Mouse (Mus musculus) limb, embryonic 14.5 days (tissue): ENCODE measurements around the gene Tsfm. TPM values are rescaled to one million over a fixed set of nuclear protein-coding genes. Genes with fewer than 3 reads are reported as not detected.

ENCODE experiments used
- ATAC-seq: fragments of 200-750 bp; cut with Nextera tagmentation; 2 replicates; pipeline ENCODE4 v1.8.0; 2017; ENCODE audit warnings: low read depth, moderate number of reproducible peaks, moderate TSS enrichment; ENCODE audit not compliant: low FRiP score
- DNase-seq: peaks from one replicate; pipeline ENCODE4 v3.0.0-alpha.2; 2015; ENCODE audit warnings: low spot score
- H3K27ac ChIP-seq: fragments of 300-500 bp; sonication (generic); replicated peaks from 2 replicates; pipeline ENCODE4 v1.5.1; 2014; ENCODE audit warnings: low read depth, mild to moderate bottlenecking, low read length, moderate library complexity, mixed read lengths
- H3K27me3 ChIP-seq: fragments of 300-500 bp; sonication (generic); 2 replicates; pipeline ENCODE4 v1.6.1; 2014; ENCODE audit warnings: low read length, mixed read lengths; ENCODE audit not compliant: control insufficient read depth, insufficient read depth
- H3K36me3 ChIP-seq: fragments of 300-500 bp; sonication (generic); 2 replicates; pipeline ENCODE4 v1.6.1; 2014; ENCODE audit warnings: mild to moderate bottlenecking, low read length, moderate library complexity, mixed read lengths; ENCODE audit not compliant: control insufficient read depth, insufficient read depth
- H3K4me1 ChIP-seq: fragments of 300-500 bp; sonication (generic); 2 replicates; pipeline ENCODE4 v1.6.1; 2014; ENCODE audit warnings: antibody characterized with exemption, low read length, mixed read lengths; ENCODE audit not compliant: control insufficient read depth, insufficient read depth
- H3K4me2 ChIP-seq: fragments of 300-500 bp; sonication (generic); replicated peaks from 2 replicates; pipeline ENCODE4 v1.6.1; 2014; ENCODE audit warnings: low read depth, mild to moderate bottlenecking, low read length, moderate library complexity; ENCODE audit not compliant: severe bottlenecking
- H3K4me3 ChIP-seq: fragments of 300-500 bp; sonication (generic); replicated peaks from 2 replicates; pipeline ENCODE4 v1.5.1; 2014; ENCODE audit warnings: low read length
- H3K9ac ChIP-seq: fragments of 300-500 bp; sonication (generic); 2 replicates; pipeline ENCODE4 v1.6.1; 2014; ENCODE audit warnings: mild to moderate bottlenecking, low read depth, low read length, moderate library complexity; ENCODE audit not compliant: severe bottlenecking
- H3K9me3 ChIP-seq: fragments of 300-500 bp; sonication (generic); 2 replicates; pipeline ENCODE4 v1.6.1; 2016; ENCODE audit warnings: low read length; ENCODE audit not compliant: control insufficient read depth
- POLR2A ChIP-seq: fragments of 200-500 bp; IDR thresholded peaks from 2 replicates; pipeline ENCODE4 v1.8.0; 2012; ENCODE audit warnings: inconsistent platforms, mild to moderate bottlenecking, moderate library complexity, borderline replicate concordance; ENCODE audit not compliant: insufficient read depth, insufficient read length; ENCODE audit errors: extremely low read depth
- WGBS: fragments of 180-500 bp; shearing (Covaris S2); extraction: QIAGEN DNeasy Blood & Tissue Kit; methylation state at CpG from one replicate; pipeline ENCODE4 v1.1.7; 2014; 5-methylcytosine and 5-hydroxymethylcytosine counted together
- polyA plus RNA-seq, 2 experiments: library from polyadenylated mRNA; depleted of rRNA in 1 of 2; stranded (reverse) in 1 of 2; unstranded in 1 of 2; fragments of >200 nt; fragmentation: Nextera tagmentation in 1 of 2; extraction: Ambion mirVana in 1 of 2; gene quantifications; 2 replicates each; pipeline versions ENCODE4 v1.2.1 to v1.2.3; 2012 to 2014

Gene Tsfm
- polyA plus RNA-seq, 2 experiments: 55.8 to 65.2 TPM

DNA sequence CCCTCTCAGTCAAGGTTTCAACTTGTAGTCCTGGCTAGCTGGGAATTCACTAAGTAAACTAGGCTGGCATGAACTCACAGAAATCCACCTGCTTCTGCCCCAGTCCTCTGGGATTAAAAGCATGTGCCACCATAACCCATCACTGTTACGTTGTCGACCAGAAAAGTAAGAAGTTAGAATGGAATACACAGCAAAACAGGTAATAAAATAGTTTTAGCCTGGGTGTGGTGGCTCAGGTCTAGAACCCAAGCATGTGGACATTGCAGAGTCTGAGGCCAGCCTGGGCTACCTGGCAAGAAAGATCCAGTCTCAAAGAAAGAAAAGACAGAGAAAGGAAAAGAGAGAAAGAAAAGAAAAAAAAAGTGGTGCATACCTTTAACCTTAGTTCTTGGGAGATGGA, 30.9 kb upstream of the Tsfm start:
- peaks cover 11% of the 10 kb centered on the region; the same call in 1 of the 2 replicates for H3K27me3 ChIP-seq
- ATAC-seq (no peak), DNase-seq (no peak)
- no peak overlapping the region for H3K4me2 ChIP-seq
- no peak overlapping the region for H3K9ac ChIP-seq
- no peaks in the 10 kb centered on the region for H3K9me3 ChIP-seq
- H3K36me3 ChIP-seq: peaks cover 32% of the 10 kb centered on the region
- H3K4me1 ChIP-seq: peaks cover 11% of the 10 kb centered on the region; the same call in 1 of the 2 replicates
- WGBS: 78% methylated on average over 2 of the region's 2 CpGs
- no peak for TF ChIP-seq POLR2A
- H3K4me3 ChIP-seq: no peak overlapping the region
- H3K27ac ChIP-seq: no peak overlapping the region

DNA sequence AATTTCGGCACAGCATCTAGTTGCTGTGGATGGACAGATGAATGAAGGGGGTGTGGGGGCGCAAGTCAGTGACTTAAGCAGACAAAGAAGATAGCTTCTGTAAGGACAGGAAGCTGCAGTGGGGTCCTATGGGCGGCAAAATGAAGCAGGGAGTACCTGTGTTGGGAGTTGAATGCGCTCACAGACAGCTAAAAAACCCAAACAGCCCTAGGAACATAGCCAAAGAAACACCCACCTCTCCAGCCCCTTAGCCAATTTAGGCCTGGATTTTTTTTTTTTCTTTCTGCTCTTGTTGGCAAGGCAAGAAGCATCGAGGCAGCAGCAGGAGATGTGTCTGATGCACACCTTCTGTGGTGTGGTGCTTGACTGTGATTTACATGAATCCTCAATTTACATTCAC, 30.4 kb upstream of the Tsfm start:
- Histone ChIP-seq H3K27me3 (peaks cover 11% of the 10 kb centered on the region; the same call in 1 of the 2 replicates), H3K4me2 (no peak overlapping the region), H3K27ac (no peak overlapping the region), H3K4me3 (no peak overlapping the region), H3K9ac (no peak overlapping the region), H3K9me3 (no peaks in the 10 kb centered on the region), H3K4me1 (peaks cover 11% of the 10 kb centered on the region; the same call in 1 of the 2 replicates), H3K36me3 (peaks cover 32% of the 10 kb centered on the region)
- TF ChIP-seq POLR2A: no peak
- WGBS: 48% methylated on average over 5 of the region's 5 CpGs
- no peak for DNase-seq
- no peak for ATAC-seq

DNA sequence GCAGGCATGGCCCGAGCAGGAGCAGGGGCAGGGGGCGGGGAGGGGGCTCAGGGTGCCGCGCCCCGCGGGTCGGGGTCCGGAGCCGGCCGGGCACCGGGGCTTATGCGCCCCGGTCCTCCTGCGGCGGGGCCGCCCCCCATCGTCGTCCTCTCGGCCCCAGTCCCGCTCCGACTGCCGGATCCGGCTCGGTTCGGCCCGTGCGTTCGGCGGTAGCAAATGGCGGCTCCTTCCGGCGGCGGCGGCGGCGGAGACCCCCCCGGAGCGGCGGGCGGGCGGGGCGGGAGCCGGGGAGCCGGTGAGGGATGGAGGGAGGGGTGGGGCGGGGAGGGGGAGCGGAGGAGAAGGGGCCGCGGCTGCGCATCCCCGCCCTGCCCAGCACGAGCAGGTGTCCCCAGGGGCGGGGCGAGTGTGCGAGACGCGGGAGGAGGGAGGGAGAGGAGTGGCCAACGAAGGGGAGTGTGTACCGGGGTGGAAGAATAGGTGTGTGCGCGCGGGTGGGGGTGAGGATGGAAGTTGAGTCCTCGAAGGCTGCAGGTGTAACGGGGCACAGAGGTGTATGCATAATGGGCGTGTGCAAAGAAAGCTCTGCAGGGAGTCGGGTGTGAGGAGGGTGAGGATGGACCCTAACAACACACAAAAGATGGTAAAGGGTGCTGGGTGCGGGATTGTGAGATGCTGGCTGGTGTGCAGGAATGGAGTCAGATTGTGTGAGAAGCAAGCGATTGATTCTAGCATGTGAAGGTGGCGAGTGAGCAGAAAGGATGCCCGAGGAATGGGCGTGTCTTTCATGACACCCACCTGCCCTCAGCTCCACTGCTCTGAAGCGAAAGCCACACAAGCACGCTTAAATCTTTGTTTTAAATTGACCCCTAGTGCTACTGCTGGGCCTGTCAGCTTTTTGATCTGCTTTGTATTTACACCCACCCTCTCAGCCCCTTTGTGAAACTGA, 29.6 kb upstream of the Tsfm start, which contains the start of gene March9:
Gene March9, minus strand, starts transcription at position 217 of the 949 bp plus-strand sequence.
- Histone ChIP-seq H3K27me3 (peaks cover 11% of the 10 kb centered on the region; the same call in 1 of the 2 replicates), H3K9ac (peak within 1 kb of the TSS; percentile 79), H3K27ac (no peak within 1 kb of the TSS), H3K4me2 (peak within 1 kb of the TSS; percentile 94), H3K36me3 (peaks cover 28% of the 10 kb centered on the region), H3K4me3 (peak within 1 kb of the TSS; percentile 75), H3K9me3 (no peaks in the 10 kb centered on the region), H3K4me1 (peaks cover 11% of the 10 kb centered on the region; the same call in 1 of the 2 replicates)
- TF ChIP-seq POLR2A: no peak
- no peak for ATAC-seq
- 1% methylated on average over 33 of the region's 72 CpGs for WGBS
- peak; percentile 70 for DNase-seq

DNA sequence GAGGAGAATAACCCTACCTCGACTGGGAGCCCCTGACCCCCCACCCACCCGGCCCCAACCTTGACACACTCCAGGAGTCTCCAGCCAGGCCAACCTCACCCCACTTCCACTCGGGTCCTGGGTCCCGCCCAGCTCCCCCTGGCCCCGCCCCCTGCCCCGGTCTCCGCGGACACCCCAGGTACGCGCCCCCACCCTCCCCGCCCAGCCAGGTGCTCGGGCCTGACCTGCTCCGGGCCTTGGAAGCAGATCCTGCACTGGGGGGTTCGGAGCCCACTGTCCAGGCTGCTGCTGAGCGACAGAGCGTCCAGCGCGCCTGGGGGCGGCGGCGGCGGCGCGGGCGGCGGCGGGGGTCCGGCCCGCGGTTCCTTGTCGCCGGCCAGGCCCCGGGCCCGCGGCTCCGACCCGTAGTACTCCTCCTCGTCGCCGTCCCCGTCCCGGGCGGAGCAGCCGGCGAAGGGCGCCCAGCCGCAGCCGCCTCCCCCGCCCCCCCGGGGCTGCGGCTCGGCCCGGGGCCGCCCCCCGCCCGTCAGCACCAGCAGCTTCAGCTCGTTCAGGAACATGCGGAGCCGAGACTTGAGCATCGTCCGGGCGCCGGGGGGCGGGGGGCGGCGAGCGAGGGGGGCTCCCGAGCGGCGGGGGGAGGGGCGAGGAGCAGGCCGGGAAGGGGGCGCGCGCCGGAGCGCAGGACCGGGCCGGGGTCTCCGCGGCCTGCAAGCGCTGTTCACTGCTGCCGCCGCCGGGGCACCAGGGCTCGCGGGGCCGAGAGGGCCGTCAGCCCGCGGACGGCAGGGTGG, 28.7 kb upstream of the Tsfm start:
- DNase-seq: no peak
- ATAC-seq: no peak
- WGBS: 2% methylated on average over 17 of the region's 92 CpGs

DNA sequence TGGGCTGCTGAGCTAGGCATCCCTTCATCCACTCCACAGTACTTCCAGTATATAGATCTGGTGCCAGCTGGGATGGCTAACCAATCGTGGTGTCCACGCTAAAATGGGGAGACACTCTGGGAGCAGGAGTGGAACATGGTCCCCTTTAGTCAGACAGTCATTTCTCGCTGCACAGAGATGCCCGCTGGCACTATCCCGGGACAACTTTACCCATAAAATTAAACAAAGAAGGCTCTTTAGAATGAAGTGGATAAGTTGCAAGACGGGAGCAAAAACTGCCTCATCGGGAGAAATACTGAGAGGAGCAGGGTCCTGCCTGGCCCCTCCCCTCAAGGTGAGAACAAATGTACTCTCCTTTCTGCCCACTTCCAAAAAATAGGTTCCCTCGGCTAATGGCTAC, 28.1 kb upstream of the Tsfm start:
- peak overlapping the region; percentile 94 for H3K4me2 ChIP-seq
- H3K9me3 ChIP-seq: no peaks in the 10 kb centered on the region
- H3K4me1 ChIP-seq: peaks cover 7% of the 10 kb centered on the region; the same call in 1 of the 2 replicates
- ATAC-seq (no peak), DNase-seq (no peak)
- peak overlapping the region; percentile 79; the same call in 1 of the 2 replicates for H3K9ac ChIP-seq
- H3K36me3 ChIP-seq: peaks cover 18% of the 10 kb centered on the region
- peaks cover 11% of the 10 kb centered on the region; the same call in 1 of the 2 replicates for H3K27me3 ChIP-seq
- 9% methylated on average over 8 of the region's 8 CpGs for WGBS
- TF ChIP-seq POLR2A: no peak
- H3K27ac ChIP-seq: no peak overlapping the region
- H3K4me3 ChIP-seq: peak overlapping the region; percentile 75

More for the DNA sequence above, 28.7 kb upstream of the Tsfm start:
- H3K9me3 ChIP-seq: no peaks in the 10 kb centered on the region
- H3K4me1 ChIP-seq: peaks cover 7% of the 10 kb centered on the region; the same call in 1 of the 2 replicates
- H3K27ac ChIP-seq: no peak overlapping the region
- peaks cover 19% of the 10 kb centered on the region for H3K36me3 ChIP-seq
- peak overlapping the region; percentile 79 for H3K9ac ChIP-seq
- peak overlapping the region; percentile 94 for H3K4me2 ChIP-seq
- H3K27me3 ChIP-seq: peaks cover 11% of the 10 kb centered on the region; the same call in 1 of the 2 replicates
- H3K4me3 ChIP-seq: peak overlapping the region; percentile 75
- no peak for TF ChIP-seq POLR2A
